Mouse (Mus musculus) stomach, adult 2 months (tissue): Measurements from ENCODE around the gene Smim6. TPM values are rescaled to one million over a fixed set of nuclear protein-coding genes. Genes with fewer than 3 reads are reported as not detected.

Experiments used
- polyA plus RNA-seq: library from polyadenylated mRNA; depleted of rRNA; stranded (reverse); fragments of >200 nt; gene quantifications from 2 replicates; pipeline ENCODE4 v1.2.3, GENCODE M21; 2012; rRNA removed

Smim6 gene
- 24.8 and 28.5 TPM in 2 replicates for polyA plus RNA-seq

GRCm38 (mm10) chr11:115911632-115912376 is at the start of gene Smim6:
TSS of gene Smim6 (plus strand) at chr11:115912017.

GRCm38 (mm10) chr11:115899486-115900266 is 12.1 kb upstream of the Smim6 start, which contains the start of gene Smim5:
TSS of gene Smim5 (plus strand) at chr11:115899966.

GRCm38 (mm10) chr11:115933108-115933746 is 21.4 kb downstream of the Smim6 start, which contains the start of the genes Sap30bp and Recql5:
TSS of gene Sap30bp (plus strand) at chr11:115933282.
TSS of gene Recql5 (minus strand) at chr11:115933477.

Other genes with a start within 250 kb of the Smim6 start
- gene Grb2, start 203.4 kb upstream of the Smim6 start, polyA plus RNA-seq = 14.7 and 17.2 TPM in 2 replicates
- 43.3 and 44.3 TPM in 2 replicates for gene Tmem94, start 146.6 kb upstream of the Smim6 start, polyA plus RNA-seq
- 26.5 and 26.7 TPM in 2 replicates for gene Caskin2, start 98.4 kb upstream of the Smim6 start, polyA plus RNA-seq
- gene Tsen54, start 97.3 kb upstream of the Smim6 start, polyA plus RNA-seq = 29.9 and 48.0 TPM in 2 replicates
- gene Llgl2, start 88.0 kb upstream of the Smim6 start, polyA plus RNA-seq = 187 and 224 TPM in 2 replicates
- 25.2 and 34.4 TPM in 2 replicates for gene Myo15b, start 53.6 kb upstream of the Smim6 start, polyA plus RNA-seq
- 2.9 and 4.1 TPM in 2 replicates for gene Smim5, start 12.1 kb upstream of the Smim6 start, polyA plus RNA-seq
- gene Sap30bp, start 21.3 kb downstream of the Smim6 start, polyA plus RNA-seq = 13.2 and 13.4 TPM in 2 replicates
- gene Recql5, start 21.5 kb downstream of the Smim6 start, polyA plus RNA-seq = 9.7 and 12.0 TPM in 2 replicates
- 37.3 and 46.8 TPM in 2 replicates for gene Itgb4, start 62.7 kb downstream of the Smim6 start, polyA plus RNA-seq
- gene Galk1, start 100.7 kb downstream of the Smim6 start, polyA plus RNA-seq = 47.5 and 60.9 TPM in 2 replicates
- 64.3 and 74.4 TPM in 2 replicates for gene H3f3b, start 115.9 kb downstream of the Smim6 start, polyA plus RNA-seq
- gene Unk, start 118.3 kb downstream of the Smim6 start, polyA plus RNA-seq = 11.0 and 11.8 TPM in 2 replicates
- 8.1 and 8.3 TPM in 2 replicates for gene Unc13d, start 165.9 kb downstream of the Smim6 start, polyA plus RNA-seq
- gene Wbp2, start 175.0 kb downstream of the Smim6 start, polyA plus RNA-seq = 168 and 184 TPM in 2 replicates
- gene Trim47, start 215.2 kb downstream of the Smim6 start, polyA plus RNA-seq = 47.2 and 62.0 TPM in 2 replicates
- 6.7 and 7.1 TPM in 2 replicates for gene Trim65, start 219.1 kb downstream of the Smim6 start, polyA plus RNA-seq
- 49.6 and 56.5 TPM in 2 replicates for gene Mrpl38, start 226.9 kb downstream of the Smim6 start, polyA plus RNA-seq